9 mouse cellular contexts compared by ENCODE assay signal in genomic region chr13:41357586-41357985, GRCm38 (mm10).
DNase-seq lines count a peak whose midpoint lies in the region; ATAC-seq and TF ChIP-seq lines count a peak whose summit lies in the region.
"Had no signal": no experiment of that assay in that cellular context is flagged by ENCODE, and none has a peak within 500 bp of the region (broad histone marks: within the 10 kb centered on the region; RNA-seq: fewer than 3 reads in every experiment).

No protein-coding gene starts in this region.

- WGBS in liver, embryonic 12.5 days (ENCODE audit: insufficient replicate concordance) = 44% methylated on average over 3 of the region's 3 CpGs

- TF ChIP-seq POLR2A in testis, adult 2 months (IDR thresholded peaks at IDR 0.05; ENCODE audit: control insufficient read depth, low read depth, low read length) = no peak

- no peaks in the 10 kb centered on the region for H3K36me3 ChIP-seq in testis, adult 2 months (ENCODE audit: control insufficient read depth, insufficient read depth, low read length)
- H3K36me3 ChIP-seq in liver, embryonic 12.5 days = no peaks in the 10 kb centered on the region

- no peak for TF ChIP-seq CTCF in testis, adult 2 months (IDR thresholded peaks at IDR 0.05; ENCODE audit: control insufficient read depth, insufficient read depth, insufficient replicate concordance, low read depth, low read length)

- H3K9me3 ChIP-seq in liver, embryonic 12.5 days (replicated peaks) = no peaks in the 10 kb centered on the region

- H3K4me1 ChIP-seq in testis, adult 2 months (ENCODE audit: control insufficient read depth, insufficient read depth, low read length) = peaks cover 8% of the 10 kb centered on the region
- H3K4me1 ChIP-seq in liver, embryonic 12.5 days = peaks cover 18% of the 10 kb centered on the region

- peak; percentile 82 for DNase-seq in heart, adult 11 months
- no peak for DNase-seq in heart, adult 18-20 months
- DNase-seq in testis, postnatal 14 days (ENCODE audit: low spot score) = no peak
- no peak for DNase-seq in T-cell, adult 2 months (ENCODE audit: low spot score)
- DNase-seq in gastrocnemius, adult 8-10 months (ENCODE audit: low spot score in 2 of 2) = no peak
- DNase-seq: adrenal gland, postnatal 10 days had no signal

- H3K27ac ChIP-seq in testis, adult 2 months (ENCODE audit: control insufficient read depth, insufficient read depth, low read depth, low read length) = no peak overlapping the region
- H3K27ac ChIP-seq in liver, embryonic 12.5 days = no peak overlapping the region

- peak overlapping the region; percentile 79; the same call in 1 of the 2 replicates for H3K4me2 ChIP-seq in liver, embryonic 12.5 days

- ATAC-seq in liver, embryonic 12.5 days = no peak
- no peak for ATAC-seq in cerebellum, adult (ENCODE audit: insufficient number of reproducible peaks, low FRiP score, low TSS enrichment)

- H3K4me3 ChIP-seq in testis, adult 2 months (ENCODE audit: control insufficient read depth, low read depth, low read length) = peak overlapping the region; percentile 9; the same call in 1 of the 2 replicates
- no peak overlapping the region for H3K4me3 ChIP-seq in liver, embryonic 12.5 days

- no peaks in the 10 kb centered on the region for H3K27me3 ChIP-seq in testis, adult 2 months (ENCODE audit: control insufficient read depth, insufficient read depth, low read length)
- peaks cover 48% of the 10 kb centered on the region for H3K27me3 ChIP-seq in liver, embryonic 12.5 days (replicated peaks)

- H3K9ac ChIP-seq in liver, embryonic 12.5 days = no peak overlapping the region
